Mouse (Mus musculus) lung, postnatal 0 days (tissue): ENCODE measurements at regions not wholly inside any gene's neighbourhood (a gene's known extent, or its start where the extent isn't known, plus 50 kb on each side); places are given as distances from the start of the nearest gene placed in this dataset.

Experiments
- ATAC-seq: fragments of 200-750 bp; cut with Nextera tagmentation; 2 replicates; pipeline ENCODE4 v1.8.0; 2017; ENCODE audit warnings: moderate library complexity
- DNase-seq: peaks from one replicate; pipeline ENCODE4 v3.0.0-alpha.2; 2016; ENCODE audit warnings: low spot score
- H3K27ac ChIP-seq: fragments of 300-500 bp; sonication (generic); 2 replicates; pipeline ENCODE4 v1.5.1; 2014; ENCODE audit warnings: antibody characterized with exemption, mild to moderate bottlenecking, low read length, mixed read lengths
- H3K27me3 ChIP-seq: fragments of 300-500 bp; sonication (generic); replicated peaks from 2 replicates; pipeline ENCODE4 v1.6.1; 2014; ENCODE audit warnings: low read length, mixed read lengths; ENCODE audit not compliant: insufficient read depth
- H3K36me3 ChIP-seq: fragments of 300-500 bp; sonication (generic); 2 replicates; pipeline ENCODE4 v1.6.1; 2014; ENCODE audit warnings: low read length, mixed read lengths; ENCODE audit not compliant: insufficient read depth
- H3K4me1 ChIP-seq: fragments of 300-500 bp; sonication (generic); 2 replicates; pipeline ENCODE4 v1.6.1; 2014; ENCODE audit warnings: antibody characterized with exemption, low read depth, low read length, mixed read lengths; ENCODE audit not compliant: insufficient read depth
- H3K4me2 ChIP-seq: fragments of 300-500 bp; sonication (generic); replicated peaks from 2 replicates; pipeline ENCODE4 v1.6.1; 2014; ENCODE audit warnings: low read depth, mild to moderate bottlenecking, low read length, moderate library complexity, mixed read lengths
- H3K4me3 ChIP-seq: fragments of 300-500 bp; sonication (generic); 2 replicates; pipeline ENCODE4 v1.5.1; 2014; ENCODE audit warnings: low read depth, low read length
- H3K9ac ChIP-seq: fragments of 300-500 bp; sonication (generic); replicated peaks from 2 replicates; pipeline ENCODE4 v1.6.1; 2014; ENCODE audit warnings: low read depth, mild to moderate bottlenecking
- H3K9me3 ChIP-seq: fragments of 300-500 bp; sonication (generic); 2 replicates; pipeline ENCODE4 v1.6.1; 2016; ENCODE audit warnings: low read length, mixed read lengths
- CTCF ChIP-seq: IDR thresholded peaks from 2 replicates; pipeline ENCODE4 v1.5.1; 2016; ENCODE audit warnings: antibody characterized with exemption, mild to moderate bottlenecking
- EP300 ChIP-seq: IDR thresholded peaks from 2 replicates; pipeline ENCODE4 v1.6.1; 2016; ENCODE audit warnings: antibody characterized with exemption, mild to moderate bottlenecking, control low read depth
- WGBS: fragments of 180-500 bp; shearing (Covaris S2); extraction: QIAGEN DNeasy Blood & Tissue Kit; methylation state at CpG from one replicate; pipeline ENCODE4 v1.1.7; 2014; 5-methylcytosine and 5-hydroxymethylcytosine counted together

DNA sequence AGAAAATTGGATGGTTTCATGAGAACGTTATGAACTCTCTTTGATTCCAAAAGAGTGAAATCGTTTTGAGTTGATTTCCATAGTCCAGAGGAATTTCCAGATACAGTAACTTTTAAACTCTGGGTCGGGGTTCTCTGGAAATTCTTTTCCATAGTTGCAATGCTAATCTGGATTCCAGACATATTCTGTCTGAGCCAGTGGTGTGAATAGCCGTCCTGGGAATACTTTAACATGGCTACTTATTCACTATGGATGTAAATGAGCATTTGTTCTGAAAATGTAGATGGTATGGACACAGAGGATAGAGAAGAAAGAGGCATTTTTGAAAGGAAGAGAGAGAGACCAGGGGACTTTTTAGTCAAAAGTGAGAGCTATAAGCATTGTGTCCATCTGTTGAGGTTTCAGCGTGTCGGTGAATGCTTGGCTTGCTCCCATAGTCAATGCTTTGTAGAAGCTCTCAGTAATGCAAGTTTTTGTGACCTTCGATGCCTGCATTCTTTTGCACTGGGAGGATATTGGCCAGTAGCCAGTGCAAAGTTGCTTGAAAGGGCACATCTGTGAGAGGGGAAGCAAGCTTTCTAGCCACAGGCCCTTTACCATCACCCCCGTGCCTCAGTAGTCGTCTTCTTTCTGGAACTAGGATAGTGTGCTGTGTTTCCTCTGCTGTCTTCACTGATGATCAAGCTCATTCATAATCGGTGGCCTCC, 208.9 kb downstream of the Gm19410 start:
- H3K27ac ChIP-seq = no peak overlapping the region
- peaks cover 4% of the 10 kb centered on the region; the same call in 1 of the 2 replicates for H3K4me1 ChIP-seq
- no peaks in the 10 kb centered on the region for H3K27me3 ChIP-seq
- no peak overlapping the region for H3K9ac ChIP-seq
- TF ChIP-seq EP300 (no peak), CTCF (no peak)
- WGBS = 42% methylated on average over 10 of the region's 10 CpGs
- ATAC-seq (peak; percentile 25; the same call in 1 of the 2 replicates), DNase-seq (peak; percentile 36)
- no peak overlapping the region for H3K4me2 ChIP-seq
- H3K4me3 ChIP-seq = no peak overlapping the region
- H3K9me3 ChIP-seq = no peaks in the 10 kb centered on the region
- H3K36me3 ChIP-seq = no peaks in the 10 kb centered on the region

DNA sequence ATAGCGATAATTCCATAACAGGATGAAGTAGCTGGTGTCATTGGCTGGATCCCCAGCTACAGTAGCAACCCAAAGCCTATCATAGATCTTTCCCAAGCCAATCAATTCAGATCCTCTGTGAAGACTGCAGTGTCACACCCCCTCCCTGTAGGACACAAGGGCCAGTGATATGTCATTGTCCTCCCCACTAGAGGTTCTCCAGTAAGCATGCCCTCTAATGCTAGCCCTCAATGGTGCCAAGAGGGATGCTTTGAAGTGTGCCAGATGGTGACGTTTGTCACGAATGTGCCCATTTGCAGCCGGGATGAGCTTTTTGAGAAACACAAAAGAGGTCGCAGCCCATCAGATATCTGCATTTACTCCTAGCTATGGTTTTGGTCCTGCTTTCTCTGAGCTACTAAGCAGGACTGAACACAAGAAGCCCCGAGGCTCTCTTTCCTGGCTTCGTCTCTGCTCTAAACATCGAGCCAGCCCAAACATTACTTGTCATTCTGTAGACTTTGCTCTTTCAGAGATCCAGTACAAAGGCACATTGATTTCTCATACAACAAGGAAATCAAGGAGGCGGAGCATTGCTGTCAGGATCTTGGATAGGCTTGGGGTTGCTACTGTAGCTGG, 214.2 kb downstream of the Gm19410 start:
- Histone ChIP-seq H3K27me3 (no peaks in the 10 kb centered on the region), H3K4me3 (no peak overlapping the region), H3K9ac (no peak overlapping the region), H3K36me3 (no peaks in the 10 kb centered on the region), H3K27ac (no peak overlapping the region), H3K4me2 (no peak overlapping the region), H3K4me1 (peaks cover 1% of the 10 kb centered on the region; the same call in 1 of the 2 replicates), H3K9me3 (no peaks in the 10 kb centered on the region)
- TF ChIP-seq CTCF = no peak
- TF ChIP-seq EP300 = no peak
- 84% methylated on average over 9 of the region's 9 CpGs for WGBS
- DNase-seq = no peak
- no peak for ATAC-seq

DNA sequence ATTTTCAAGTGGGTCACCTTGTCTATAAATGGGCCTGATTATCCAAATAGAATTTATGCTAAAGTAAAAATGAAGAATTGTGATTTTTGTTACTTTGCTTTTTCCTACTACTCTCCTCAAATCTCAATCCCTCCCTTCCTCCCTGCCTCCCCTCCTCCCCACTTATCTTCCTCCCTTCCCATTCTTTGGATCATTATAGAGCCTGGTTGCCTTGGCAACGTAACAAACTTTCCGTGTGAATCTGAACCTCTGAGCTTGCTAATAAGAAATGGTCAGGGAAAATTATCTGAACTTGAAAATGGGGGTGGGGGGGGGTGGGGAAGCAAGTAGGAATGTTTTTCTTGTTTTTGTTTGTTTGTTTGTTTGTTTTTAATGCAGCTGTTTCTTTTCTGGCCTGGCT, 217.5 kb downstream of the Gm19410 start:
- no peaks in the 10 kb centered on the region for H3K9me3 ChIP-seq
- no peak overlapping the region for H3K9ac ChIP-seq
- no peak overlapping the region for H3K4me3 ChIP-seq
- no peak for ATAC-seq
- no peak overlapping the region for H3K27ac ChIP-seq
- 62% methylated on average over 2 of the region's 2 CpGs for WGBS
- H3K27me3 ChIP-seq = no peaks in the 10 kb centered on the region
- peaks cover 10% of the 10 kb centered on the region; the same call in 1 of the 2 replicates for H3K4me1 ChIP-seq
- no peak overlapping the region for H3K4me2 ChIP-seq
- TF ChIP-seq CTCF = no peak
- H3K36me3 ChIP-seq = no peaks in the 10 kb centered on the region
- DNase-seq = no peak

DNA sequence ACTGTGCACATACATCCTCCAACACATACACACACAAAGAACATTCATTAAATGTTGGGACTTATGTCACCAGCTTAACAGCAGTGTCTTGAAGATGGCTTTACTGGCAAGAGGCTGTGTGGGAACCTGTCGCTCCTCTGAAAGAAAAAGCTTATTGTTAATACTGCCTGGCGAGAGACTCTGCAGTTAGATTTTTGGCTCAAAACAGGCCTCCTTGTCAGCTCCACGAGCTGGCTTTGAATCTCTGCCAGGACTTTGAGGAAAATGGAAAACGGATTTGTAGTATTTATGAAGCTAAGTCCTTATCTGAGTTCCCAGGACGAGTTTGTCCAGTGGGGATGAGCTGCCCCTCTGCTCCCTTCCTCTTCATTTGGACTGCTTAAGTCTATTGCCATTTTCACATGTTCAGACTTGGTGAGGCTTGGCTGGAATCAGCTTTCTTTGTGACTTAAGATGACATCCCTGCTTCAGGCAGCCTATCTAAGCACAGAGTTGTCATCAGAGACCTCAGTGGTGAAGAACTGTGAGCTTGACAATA, 219.6 kb downstream of the Gm19410 start:
- no peak overlapping the region for H3K9ac ChIP-seq
- ATAC-seq (no peak), DNase-seq (peak; percentile 30)
- H3K27ac ChIP-seq = no peak overlapping the region
- H3K9me3 ChIP-seq = no peaks in the 10 kb centered on the region
- H3K36me3 ChIP-seq = no peaks in the 10 kb centered on the region
- H3K4me3 ChIP-seq = no peak overlapping the region
- H3K4me2 ChIP-seq = no peak overlapping the region
- H3K27me3 ChIP-seq = no peaks in the 10 kb centered on the region
- 8% methylated on average over 5 of the region's 5 CpGs for WGBS
- no peak for TF ChIP-seq CTCF
- no peak; the same call in 1 of the 2 replicates for TF ChIP-seq EP300
- H3K4me1 ChIP-seq = peaks cover 10% of the 10 kb centered on the region; the same call in 1 of the 2 replicates

DNA sequence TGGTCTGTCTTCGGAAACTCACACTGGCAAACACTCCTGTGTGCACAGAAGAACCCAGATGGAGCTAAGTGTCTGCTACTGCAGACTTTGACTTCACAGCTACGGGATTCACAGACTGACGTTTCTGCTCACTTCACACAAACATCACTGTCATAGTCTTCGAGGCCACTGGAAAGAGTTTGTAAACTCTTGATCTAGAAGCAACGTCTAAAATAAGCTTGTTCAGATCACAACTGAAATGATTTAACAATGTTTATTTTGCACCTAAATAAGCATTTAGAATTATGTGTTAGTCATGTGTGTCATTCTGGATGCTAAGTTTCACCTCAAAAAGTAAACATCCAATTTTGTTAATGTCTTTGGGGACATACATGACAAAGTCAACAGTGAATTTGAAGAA, 221.7 kb downstream of the Gm19410 start:
- no peaks in the 10 kb centered on the region for H3K36me3 ChIP-seq
- no peaks in the 10 kb centered on the region for H3K9me3 ChIP-seq
- peaks cover 10% of the 10 kb centered on the region; the same call in 1 of the 2 replicates for H3K4me1 ChIP-seq
- DNase-seq (peak; percentile 53), ATAC-seq (peak; percentile 77)
- no peaks in the 10 kb centered on the region for H3K27me3 ChIP-seq
- no peak overlapping the region for H3K27ac ChIP-seq
- H3K4me2 ChIP-seq = no peak overlapping the region
- no peak overlapping the region for H3K9ac ChIP-seq
- no peak for TF ChIP-seq CTCF
- TF ChIP-seq EP300 = peak; percentile 53; the same call in 1 of the 2 replicates
- H3K4me3 ChIP-seq = no peak overlapping the region
- 30% methylated on average over 5 of the region's 5 CpGs for WGBS

DNA sequence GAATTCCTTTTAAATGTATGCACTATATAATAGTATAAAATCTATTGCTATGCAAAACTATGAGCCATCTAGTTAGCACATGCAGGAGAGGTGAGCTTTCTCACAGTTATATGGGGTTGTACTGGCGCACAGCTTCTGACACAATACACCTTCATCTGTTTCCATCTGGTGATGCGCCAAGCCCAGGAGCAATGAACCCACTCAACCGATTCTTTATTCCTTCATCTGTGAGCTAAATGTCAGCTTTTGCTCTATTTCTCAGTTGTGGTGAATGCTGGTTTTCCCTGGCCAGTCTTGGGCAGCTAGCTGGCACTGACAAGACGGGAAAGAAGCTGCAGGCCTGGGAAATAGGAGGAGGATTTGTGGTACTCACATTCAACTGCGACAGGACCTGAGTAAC, 225.4 kb downstream of the Gm19410 start:
- TF ChIP-seq EP300 = no peak
- no peak for ATAC-seq
- Histone ChIP-seq H3K9me3 (no peaks in the 10 kb centered on the region), H3K4me3 (no peak overlapping the region), H3K27ac (no peak overlapping the region), H3K4me2 (no peak overlapping the region), H3K36me3 (no peaks in the 10 kb centered on the region), H3K4me1 (no peaks in the 10 kb centered on the region), H3K9ac (no peak overlapping the region), H3K27me3 (no peaks in the 10 kb centered on the region)
- DNase-seq = no peak
- WGBS = 91% methylated on average over 5 of the region's 5 CpGs
